Mouse (Mus musculus) frontal cortex, postnatal 36 days (tissue): Measurements from ENCODE around the gene Cyren.

Source experiments
- DNase-seq, 2 experiments: peaks; one replicate each; pipeline ENCODE4 v3.0.0; 2022; ENCODE audit warnings: low spot score in 2 of 2

Cyren gene

GRCm38 (mm10) chr6:34867301-34867994 lies 10.4 kb downstream of the Cyren start:
- no peak for DNase-seq

GRCm38 (mm10) chr6:34866786-34867185 lies 11.1 kb downstream of the Cyren start:
- no peak for DNase-seq

- no peak for DNase-seq
Observed at GRCm38 (mm10) chr6:34865711-34866593, 11.9 kb downstream of the Cyren start.

- no peak for DNase-seq
Observed at GRCm38 (mm10) chr6:34865213-34865612, 12.6 kb downstream of the Cyren start.

- DNase-seq = no peak
Observed at GRCm38 (mm10) chr6:34863786-34864514, 13.9 kb downstream of the Cyren start.

GRCm38 (mm10) chr6:34862791-34863403 lies 15.0 kb downstream of the Cyren start, which contains the start of gene Tmem140:
Gene Tmem140, plus strand, starts transcription at chr6:34863146.
- DNase-seq = no peak

- DNase-seq = no peak
Observed at GRCm38 (mm10) chr6:34862381-34862780, 15.5 kb downstream of the Cyren start.

- DNase-seq = no peak
Observed at GRCm38 (mm10) chr6:34861546-34862053, 16.3 kb downstream of the Cyren start.

GRCm38 (mm10) chr6:34832352-34832751 lies 45.5 kb downstream of the Cyren start:
- peak; percentile 27 to 69 for DNase-seq

GRCm38 (mm10) chr6:34824406-34824805 lies 53.5 kb downstream of the Cyren start:
- DNase-seq = peak; percentile 2 to 35
